Mouse (Mus musculus) MEL (cell line): ENCODE data around the gene Gtf2i. TPM values are rescaled to one million over a fixed set of nuclear protein-coding genes. Genes with fewer than 3 reads are reported as not detected.

ENCODE experiments used
- DNase-seq: peaks from one replicate; pipeline ENCODE4 v3.0.0; 2011; ENCODE audit warnings: low read depth, low spot score
- H3K27ac ChIP-seq: 2 replicates; pipeline ENCODE4 v1.5.1; 2012; ENCODE audit warnings: low read depth, mild to moderate bottlenecking, control low read depth, low read length, moderate library complexity; ENCODE audit not compliant: control insufficient read depth
- H3K27me3 ChIP-seq, 2 experiments: fragments of 150-350 bp in 1 of 2; sonication (generic) in 1 of 2; 2 replicates each; pipeline ENCODE4 v1.6.1; 2012; ENCODE audit warnings: low read length in 2 of 2, mild to moderate bottlenecking in 2 of 2, improper control_type of control experiment in 1 of 2, moderate library complexity in 1 of 2; ENCODE audit not compliant: insufficient read depth in 2 of 2, control insufficient read depth in 1 of 2
- H3K36me3 ChIP-seq, 2 experiments: 2 replicates each; pipeline ENCODE4 v1.6.1; 2012 to 2014; ENCODE audit warnings: low read length in 2 of 2, improper control_type of control experiment in 1 of 2, inconsistent platforms in 1 of 2, mild to moderate bottlenecking in 1 of 2; ENCODE audit not compliant: insufficient read depth in 2 of 2, control insufficient read depth in 1 of 2
- H3K4me1 ChIP-seq, 2 experiments: fragments of 150-350 bp in 1 of 2; sonication (generic) in 1 of 2; 2 replicates each; pipeline ENCODE4 v1.6.1; 2012; ENCODE audit warnings: low read length in 2 of 2, improper control_type of control experiment in 1 of 2, mild to moderate bottlenecking in 1 of 2; ENCODE audit not compliant: insufficient read depth in 2 of 2, control insufficient read depth in 1 of 2
- H3K4me3 ChIP-seq, 2 experiments: fragments of 150-350 bp in 1 of 2; sonication (generic) in 1 of 2; 2 replicates each; pipeline ENCODE4 v1.5.1; 2012; ENCODE audit warnings: low read depth in 2 of 2, low read length in 2 of 2, mild to moderate bottlenecking in 2 of 2, moderate library complexity in 2 of 2, control low read depth in 1 of 2, improper control_type of control experiment in 1 of 2; ENCODE audit not compliant: control insufficient read depth in 1 of 2, insufficient read depth in 1 of 2
- H3K79me2 ChIP-seq: 2 replicates; pipeline ENCODE4 v1.6.1; 2012; ENCODE audit warnings: mild to moderate bottlenecking, low read length, moderate library complexity; ENCODE audit not compliant: control insufficient read depth, poor library complexity, insufficient read depth
- H3K9ac ChIP-seq: 2 replicates; pipeline ENCODE4 v1.6.1; 2012; ENCODE audit warnings: low read depth, mild to moderate bottlenecking, control low read depth, low read length, moderate library complexity; ENCODE audit not compliant: control insufficient read depth, poor library complexity, severe bottlenecking
- H3K9me3 ChIP-seq: fragments of 150-350 bp; sonication (generic); replicated peaks from 2 replicates; pipeline ENCODE4 v1.6.1; 2012; ENCODE audit warnings: mild to moderate bottlenecking, low read length, improper control_type of control experiment, moderate library complexity; ENCODE audit not compliant: insufficient read depth
- CHD1 ChIP-seq: IDR thresholded peaks from 2 replicates; pipeline ENCODE4 v1.6.1; 2012; ENCODE audit warnings: low read depth, mild to moderate bottlenecking, inconsistent platforms, low read length, improper control_type of control experiment
- CHD2 ChIP-seq: IDR thresholded peaks from 2 replicates; pipeline ENCODE4 v1.6.1; 2011; ENCODE audit warnings: low read length, improper control_type of control experiment
- CTCF ChIP-seq, 3 experiments: IDR thresholded peaks in 2 of 3; conservative IDR thresholded peaks in 1 of 3; 2 replicates each; pipeline ENCODE4 v1.5.1; 2011 to 2012; ENCODE audit warnings: low read length in 3 of 3, low read depth in 2 of 3, mild to moderate bottlenecking in 2 of 3, improper control_type of control experiment in 1 of 3, inconsistent platforms in 1 of 3, mixed read lengths in 1 of 3, moderate library complexity in 1 of 3; ENCODE audit not compliant: control insufficient read depth in 1 of 3, insufficient read depth in 1 of 3, poor library complexity in 1 of 3, severe bottlenecking in 1 of 3
- E2F4 ChIP-seq: IDR thresholded peaks from 2 replicates; pipeline ENCODE4 v1.6.1; 2011; ENCODE audit warnings: low read depth, low read length, improper control_type of control experiment, borderline replicate concordance
- ELF1 ChIP-seq: IDR thresholded peaks from 2 replicates; pipeline ENCODE4 v1.6.1; 2014; ENCODE audit warnings: low read depth, mild to moderate bottlenecking, inconsistent platforms, low read length, improper control_type of control experiment, moderate library complexity
- ETS1 ChIP-seq: IDR thresholded peaks from 2 replicates; pipeline ENCODE4 v1.6.1; 2012; ENCODE audit warnings: low read depth, mild to moderate bottlenecking, inconsistent platforms, low read length, improper control_type of control experiment, moderate library complexity
- GABPA ChIP-seq: IDR thresholded peaks from 2 replicates; pipeline ENCODE4 v1.6.1; 2012; ENCODE audit warnings: low read depth, mild to moderate bottlenecking, inconsistent platforms, low read length, improper control_type of control experiment, moderate library complexity
- GATA1 ChIP-seq: IDR thresholded peaks from 2 replicates; pipeline ENCODE4 v1.6.1; 2011; ENCODE audit warnings: low read depth, low read length, improper control_type of control experiment
- HCFC1 ChIP-seq: IDR thresholded peaks from 2 replicates; pipeline ENCODE4 v1.6.1; 2012; ENCODE audit warnings: low read depth, mild to moderate bottlenecking, inconsistent platforms, low read length, improper control_type of control experiment, moderate library complexity
- JUND ChIP-seq: IDR thresholded peaks from 2 replicates; pipeline ENCODE4 v1.6.1; 2011; ENCODE audit warnings: low read depth, mild to moderate bottlenecking, improper control_type of control experiment, low read length
- KAT2A ChIP-seq: conservative IDR thresholded peaks from 2 replicates; pipeline ENCODE4 v1.6.1; 2012; ENCODE audit warnings: low read depth, low read length, improper control_type of control experiment, inconsistent platforms
- MAFK ChIP-seq: IDR thresholded peaks from 2 replicates; pipeline ENCODE4 v1.6.1; 2011; ENCODE audit warnings: low read depth, mild to moderate bottlenecking, low read length, improper control_type of control experiment, borderline replicate concordance
- MAX ChIP-seq: IDR thresholded peaks from 2 replicates; pipeline ENCODE4 v1.6.1; 2011; ENCODE audit warnings: low read length, improper control_type of control experiment
- MEF2A ChIP-seq: IDR thresholded peaks from 2 replicates; pipeline ENCODE4 v1.6.1; 2014; ENCODE audit warnings: low read depth, mild to moderate bottlenecking, inconsistent platforms, low read length, improper control_type of control experiment; ENCODE audit not compliant: poor library complexity, insufficient replicate concordance, severe bottlenecking; ENCODE audit errors: extremely low read depth
- MXI1 ChIP-seq: IDR thresholded peaks from 2 replicates; pipeline ENCODE4 v1.6.1; 2011; ENCODE audit warnings: mild to moderate bottlenecking, low read depth, low read length, improper control_type of control experiment
- MYC ChIP-seq: IDR thresholded peaks from 2 replicates; pipeline ENCODE4 v1.6.1; 2011; ENCODE audit warnings: low read depth, mild to moderate bottlenecking, low read length, improper control_type of control experiment, moderate library complexity
- NELFE ChIP-seq: IDR thresholded peaks from 2 replicates; pipeline ENCODE4 v1.6.1; 2011; ENCODE audit warnings: low read depth, low read length, improper control_type of control experiment
- NRF1 ChIP-seq: IDR thresholded peaks from 2 replicates; pipeline ENCODE4 v1.6.1; 2014; ENCODE audit warnings: low read depth, mild to moderate bottlenecking, inconsistent platforms, low read length, improper control_type of control experiment, moderate library complexity; ENCODE audit not compliant: poor library complexity, insufficient read depth, severe bottlenecking
- POLR2A ChIP-seq, 2 experiments: IDR thresholded peaks; 2 replicates each; pipeline ENCODE4 v1.6.1; 2011 to 2012; ENCODE audit warnings: low read length in 2 of 2, mild to moderate bottlenecking in 2 of 2, control low read depth in 1 of 2, improper control_type of control experiment in 1 of 2, low read depth in 1 of 2, moderate library complexity in 1 of 2; ENCODE audit not compliant: control insufficient read depth in 1 of 2, insufficient read depth in 1 of 2, poor library complexity in 1 of 2
- POLR2AphosphoS2 ChIP-seq: IDR thresholded peaks from 2 replicates; pipeline ENCODE4 v1.6.1; 2011; ENCODE audit warnings: low read length, improper control_type of control experiment
- POLR2AphosphoS5 ChIP-seq: IDR thresholded peaks from 2 replicates; pipeline ENCODE4 v1.6.1; 2012; ENCODE audit warnings: low read depth, borderline replicate concordance, mild to moderate bottlenecking, inconsistent platforms, low read length, moderate library complexity, mixed read lengths
- RAD21 ChIP-seq: IDR thresholded peaks from 2 replicates; pipeline ENCODE4 v1.6.1; 2011; ENCODE audit warnings: mild to moderate bottlenecking, low read depth, low read length, improper control_type of control experiment
- RCOR1 ChIP-seq: IDR thresholded peaks from 2 replicates; pipeline ENCODE4 v1.6.1; 2012; ENCODE audit warnings: low read depth, mild to moderate bottlenecking, inconsistent platforms, low read length, improper control_type of control experiment
- SIN3A ChIP-seq: IDR thresholded peaks from 2 replicates; pipeline ENCODE4 v1.6.1; 2012; ENCODE audit warnings: low read length, improper control_type of control experiment, inconsistent platforms
- SMC3 ChIP-seq: IDR thresholded peaks from 2 replicates; pipeline ENCODE4 v1.6.1; 2011; ENCODE audit warnings: low read depth, low read length, improper control_type of control experiment
- TAL1 ChIP-seq: IDR thresholded peaks from 2 replicates; pipeline ENCODE4 v1.6.1; 2012; ENCODE audit warnings: mild to moderate bottlenecking, inconsistent platforms, low read length, moderate library complexity, mixed read lengths
- TBP ChIP-seq: IDR thresholded peaks from 2 replicates; pipeline ENCODE4 v1.8.0; 2011; ENCODE audit warnings: low read depth, low read length, improper control_type of control experiment
- TCF12 ChIP-seq: IDR thresholded peaks from 2 replicates; pipeline ENCODE4 v1.6.1; 2014; ENCODE audit warnings: low read depth, mild to moderate bottlenecking, inconsistent platforms, low read length, improper control_type of control experiment, moderate library complexity
- UBTF ChIP-seq: IDR thresholded peaks from 2 replicates; pipeline ENCODE4 v1.6.1; 2012; ENCODE audit warnings: low read depth, mild to moderate bottlenecking, inconsistent platforms, low read length, improper control_type of control experiment, moderate library complexity, borderline replicate concordance; ENCODE audit not compliant: insufficient read depth
- USF1 ChIP-seq: IDR thresholded peaks from 2 replicates; pipeline ENCODE4 v1.6.1; 2014; ENCODE audit warnings: low read depth, mild to moderate bottlenecking, inconsistent platforms, low read length, improper control_type of control experiment, moderate library complexity
- ZC3H11A ChIP-seq: IDR thresholded peaks from 2 replicates; pipeline ENCODE4 v1.6.1; 2012; ENCODE audit warnings: low read depth, mild to moderate bottlenecking, inconsistent platforms, low read length, improper control_type of control experiment
- ZKSCAN1 ChIP-seq: IDR thresholded peaks from 2 replicates; pipeline ENCODE4 v1.6.1; 2012; ENCODE audit warnings: low read depth, mild to moderate bottlenecking, inconsistent platforms, low read length, improper control_type of control experiment, moderate library complexity
- ZMIZ1 ChIP-seq: IDR thresholded peaks from 2 replicates; pipeline ENCODE4 v1.6.1; 2012; ENCODE audit warnings: low read depth, mild to moderate bottlenecking, inconsistent platforms, low read length, improper control_type of control experiment, moderate library complexity
- ZNF384 ChIP-seq: IDR thresholded peaks from 2 replicates; pipeline ENCODE4 v1.6.1; 2012; ENCODE audit warnings: low read depth, mild to moderate bottlenecking, inconsistent platforms, low read length, improper control_type of control experiment
- polyA plus RNA-seq, 2 experiments: library from polyadenylated mRNA; stranded (reverse) in 1 of 2; unstranded in 1 of 2; fragments of >175 nt in 1 of 2; fragments of >200 nt in 1 of 2; gene quantifications; 2 replicates each; pipeline versions ENCODE4 v1.2.1 to v1.2.4; 2012; ENCODE audit warnings: low replicate concordance in 2 of 2, low read depth in 1 of 2; ENCODE audit not compliant: insufficient read length in 2 of 2, insufficient read depth in 1 of 2, missing spikeins in 1 of 2
- total RNA-seq: library from RNA; depleted of rRNA; stranded (reverse); fragments of 300-350 nt; gene quantifications from 2 replicates; pipeline ENCODE4 v1.2.3, GENCODE M21; 2012; rRNA removed

The Gtf2i gene
- 46.7 and 47.2 TPM in 2 replicates for total RNA-seq
- polyA plus RNA-seq = 100 to 1,000 TPM; 128 to 151 TPM

GRCm38 (mm10) chr5:134314688-134315622 is at the start of gene Gtf2i:
Gtf2i (minus strand) TSS chr5:134314760.
- H3K9me3 ChIP-seq = no peaks in the 10 kb centered on the region
- peaks cover 2 to 7% of the 10 kb centered on the region in 2 experiments; a peak in 2 of 4 replicates for H3K4me1 ChIP-seq
- H3K4me3 ChIP-seq = peak within 1 kb of the TSS; percentile 89 to 94
- peaks cover 0 to 1% of the 10 kb centered on the region in 2 experiments; a peak in 1 of 4 replicates for H3K27me3 ChIP-seq
- peak within 1 kb of the TSS; percentile 80 for H3K27ac ChIP-seq
- peak within 1 kb of the TSS; percentile 99 for H3K9ac ChIP-seq
- DNase-seq = peak; percentile 98
- peaks cover 2 to 10% of the 10 kb centered on the region in 2 experiments for H3K36me3 ChIP-seq
- H3K79me2 ChIP-seq = peaks cover 42% of the 10 kb centered on the region
- TF ChIP-seq RAD21 = no peak
- TF ChIP-seq ZC3H11A = no peak
- TF ChIP-seq UBTF = 0 out of 2 replicates have a peak, but pooled peaks have one; percentile 48
- no peak for TF ChIP-seq GABPA
- no peak for TF ChIP-seq ZMIZ1
- TF ChIP-seq NELFE = no peak; the same call in 1 of the 2 replicates
- TF ChIP-seq MAX = no peak; the same call in 1 of the 2 replicates
- peak; percentile 30; the same call in 1 of the 2 replicates for TF ChIP-seq MXI1
- TF ChIP-seq TCF12 = peak; percentile 51; the same call in 1 of the 2 replicates
- no peak for TF ChIP-seq E2F4
- TF ChIP-seq CHD1 = 0 out of 2 replicates have a peak, but pooled peaks have one; percentile 92
- TF ChIP-seq JUND = no peak
- no peak for TF ChIP-seq MEF2A
- TF ChIP-seq POLR2A (IDR thresholded peaks at IDR 0.05; ENCODE audit: control insufficient read depth in 1 of 2, insufficient read depth in 1 of 2, low read depth in 1 of 2, low read length in 2 of 2, poor library complexity in 1 of 2) = peak; percentile 2 to 74; a peak in 2 of 4 replicates
- peak; percentile 85 for TF ChIP-seq NRF1
- no peak for TF ChIP-seq CTCF (IDR thresholded peaks at IDR 0.05 in 2 of 3, conservative IDR thresholded peaks at IDR 0.05 in 1 of 3; ENCODE audit: control insufficient read depth in 1 of 3, insufficient read depth in 1 of 3, low read depth in 2 of 3, low read length in 3 of 3, poor library complexity in 1 of 3, severe bottlenecking in 1 of 3)
- no peak; the same call in 1 of the 2 replicates for TF ChIP-seq CHD2
- TF ChIP-seq RCOR1 = no peak
- TF ChIP-seq GATA1 = no peak
- TF ChIP-seq MAFK = no peak
- no peak for TF ChIP-seq SIN3A
- peak; percentile 86 for TF ChIP-seq KAT2A
- no peak for TF ChIP-seq ETS1
- TF ChIP-seq SMC3 = no peak
- peak; percentile 59; the same call in 1 of the 2 replicates for TF ChIP-seq TBP
- TF ChIP-seq ZNF384 = peak; percentile 99
- no peak for TF ChIP-seq TAL1
- no peak for TF ChIP-seq USF1
- TF ChIP-seq MYC = peak; percentile 47; the same call in 1 of the 2 replicates
- no peak; the same call in 1 of the 2 replicates for TF ChIP-seq ELF1
- TF ChIP-seq POLR2AphosphoS2 = peak; percentile 51; the same call in 1 of the 2 replicates
- TF ChIP-seq ZKSCAN1 = peak; percentile 38; the same call in 1 of the 2 replicates
- TF ChIP-seq HCFC1 = peak; percentile 97
- no peak for TF ChIP-seq POLR2AphosphoS5
